Mouse (Mus musculus) heart, embryonic 16.5 days (tissue): ENCODE measurements around the gene Epha5. TPM values are rescaled to one million over a fixed set of nuclear protein-coding genes. Genes with fewer than 3 reads are reported as not detected.
A peak's percentile ranks its signal among the peaks of the same experiment; 100 is the strongest.

Experiments
- ATAC-seq: fragments of 200-750 bp; cut with Nextera tagmentation; replicated peaks from 2 replicates; pipeline ENCODE4 v1.8.0; 2017; ENCODE audit warnings: moderate number of reproducible peaks; ENCODE audit not compliant: insufficient read depth, low FRiP score; ENCODE audit errors: extremely low read depth
- H3K27ac ChIP-seq: fragments of 300-500 bp; sonication (generic); 2 replicates; pipeline ENCODE4 v1.5.1; 2014; ENCODE audit warnings: mild to moderate bottlenecking, low read length, control low read depth, moderate library complexity
- H3K27me3 ChIP-seq: fragments of 300-500 bp; sonication (generic); 2 replicates; pipeline ENCODE4 v1.6.1; 2014; ENCODE audit warnings: low read length, mixed read lengths; ENCODE audit not compliant: control insufficient read depth, insufficient read depth
- H3K36me3 ChIP-seq: fragments of 300-500 bp; sonication (generic); 2 replicates; pipeline ENCODE4 v1.6.1; 2014; ENCODE audit not compliant: control insufficient read depth, insufficient read depth
- H3K4me1 ChIP-seq: fragments of 300-500 bp; sonication (generic); 2 replicates; pipeline ENCODE4 v1.6.1; 2014; ENCODE audit warnings: low read length, mixed read lengths; ENCODE audit not compliant: control insufficient read depth, insufficient read depth
- H3K4me2 ChIP-seq: fragments of 300-500 bp; sonication (generic); 2 replicates; pipeline ENCODE4 v1.6.1; 2014; ENCODE audit warnings: low read depth, mild to moderate bottlenecking, control low read depth, low read length
- H3K4me3 ChIP-seq: fragments of 300-500 bp; sonication (generic); 2 replicates; pipeline ENCODE4 v1.5.1; 2014; ENCODE audit warnings: mild to moderate bottlenecking, control low read depth, low read length
- H3K9ac ChIP-seq: fragments of 300-500 bp; sonication (generic); 2 replicates; pipeline ENCODE4 v1.6.1; 2014; ENCODE audit warnings: low read length, control low read depth
- H3K9me3 ChIP-seq: fragments of 300-500 bp; sonication (generic); replicated peaks from 2 replicates; pipeline ENCODE4 v1.6.1; 2016; ENCODE audit warnings: low read length; ENCODE audit not compliant: control insufficient read depth
- WGBS: fragments of 180-500 bp; shearing (Covaris S2); extraction: QIAGEN DNeasy Blood & Tissue Kit; methylation state at CpG from one replicate; pipeline ENCODE4 v1.1.7; 2014; 5-methylcytosine and 5-hydroxymethylcytosine counted together
- polyA plus RNA-seq: library from polyadenylated mRNA; unstranded; fragments of >200 nt; fragmentation: Nextera tagmentation; extraction: Ambion mirVana; gene quantifications from 2 replicates; pipeline ENCODE4 v1.2.1, GENCODE M21; 2015

Epha5 gene
- polyA plus RNA-seq: 0.45 and 0.76 TPM in 2 replicates

- peak; percentile 94 for ATAC-seq
- H3K27ac ChIP-seq: no peak within 1 kb of the TSS
- peak within 1 kb of the TSS; percentile 68 for H3K9ac ChIP-seq
- H3K9me3 ChIP-seq: no peaks in the 10 kb centered on the region
- under 1% methylated on average over 67 of the region's 67 CpGs for whole genome bisulfite sequencing
- peaks cover 8% of the 10 kb centered on the region for H3K4me1 ChIP-seq
- peak within 1 kb of the TSS; percentile 68 for H3K4me3 ChIP-seq
- H3K36me3 ChIP-seq: no peaks in the 10 kb centered on the region
- peak within 1 kb of the TSS; percentile 98 for H3K4me2 ChIP-seq
- peaks cover 17% of the 10 kb centered on the region for H3K27me3 ChIP-seq
Measured at GRCm38 (mm10) chr5:84417062-84417879, at the start of gene Epha5. TSS of gene Epha5 (minus strand) at chr5:84417382.

GRCm38 (mm10) chr5:84456216-84456615 lies 39.0 kb upstream of the Epha5 start:
- Histone ChIP-seq H3K4me3 (no peak overlapping the region), H3K36me3 (no peaks in the 10 kb centered on the region), H3K9me3 (no peaks in the 10 kb centered on the region), H3K27me3 (no peaks in the 10 kb centered on the region), H3K9ac (no peak overlapping the region), H3K4me2 (no peak overlapping the region), H3K27ac (no peak overlapping the region), H3K4me1 (no peaks in the 10 kb centered on the region)
- 70% methylated on average over 3 of the region's 3 CpGs for WGBS
- ATAC-seq: no peak

DNA sequence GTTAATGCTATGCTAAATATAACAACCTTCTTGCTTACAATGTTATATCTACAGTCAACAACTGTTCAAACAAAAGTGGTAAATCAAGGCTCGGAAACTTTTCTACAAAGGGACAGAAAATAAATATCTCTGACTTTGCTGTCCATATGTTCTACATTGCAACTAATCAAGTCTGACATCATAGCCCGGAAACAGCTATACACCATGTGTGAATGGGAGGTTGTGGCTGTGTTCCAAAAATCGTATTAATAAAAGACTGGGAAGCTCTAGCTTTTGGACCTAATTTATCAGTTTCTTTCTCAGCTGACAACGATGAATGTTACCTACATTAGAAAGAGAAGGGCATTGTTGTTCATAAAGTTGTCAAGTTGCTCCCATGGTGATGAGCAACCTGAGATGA lies 37.5 kb upstream of the Epha5 start:
- no peaks in the 10 kb centered on the region for H3K4me1 ChIP-seq
- no peak overlapping the region for H3K4me2 ChIP-seq
- H3K9me3 ChIP-seq: no peaks in the 10 kb centered on the region
- no peaks in the 10 kb centered on the region for H3K36me3 ChIP-seq
- no peak overlapping the region for H3K27ac ChIP-seq
- H3K9ac ChIP-seq: no peak overlapping the region
- no peak for ATAC-seq
- WGBS: 76% methylated on average over 4 of the region's 4 CpGs
- H3K27me3 ChIP-seq: no peaks in the 10 kb centered on the region
- no peak overlapping the region for H3K4me3 ChIP-seq

GRCm38 (mm10) chr5:84453839-84454238 lies 36.7 kb upstream of the Epha5 start:
- no peak overlapping the region for H3K4me2 ChIP-seq
- no peaks in the 10 kb centered on the region for H3K36me3 ChIP-seq
- no peaks in the 10 kb centered on the region for H3K4me1 ChIP-seq
- no peak overlapping the region for H3K27ac ChIP-seq
- no peaks in the 10 kb centered on the region for H3K27me3 ChIP-seq
- H3K9me3 ChIP-seq: no peaks in the 10 kb centered on the region
- ATAC-seq: no peak
- WGBS: 43% methylated on average over 2 of the region's 2 CpGs
- no peak overlapping the region for H3K4me3 ChIP-seq
- no peak overlapping the region for H3K9ac ChIP-seq

GRCm38 (mm10) chr5:84440232-84440631 lies 23.1 kb upstream of the Epha5 start:
- Histone ChIP-seq H3K9ac (no peak overlapping the region), H3K4me2 (no peak overlapping the region), H3K27me3 (no peaks in the 10 kb centered on the region), H3K9me3 (no peaks in the 10 kb centered on the region), H3K4me3 (no peak overlapping the region), H3K36me3 (no peaks in the 10 kb centered on the region), H3K4me1 (no peaks in the 10 kb centered on the region), H3K27ac (no peak overlapping the region)
- WGBS: 76% methylated on average over 2 of the region's 2 CpGs
- no peak for ATAC-seq

DNA sequence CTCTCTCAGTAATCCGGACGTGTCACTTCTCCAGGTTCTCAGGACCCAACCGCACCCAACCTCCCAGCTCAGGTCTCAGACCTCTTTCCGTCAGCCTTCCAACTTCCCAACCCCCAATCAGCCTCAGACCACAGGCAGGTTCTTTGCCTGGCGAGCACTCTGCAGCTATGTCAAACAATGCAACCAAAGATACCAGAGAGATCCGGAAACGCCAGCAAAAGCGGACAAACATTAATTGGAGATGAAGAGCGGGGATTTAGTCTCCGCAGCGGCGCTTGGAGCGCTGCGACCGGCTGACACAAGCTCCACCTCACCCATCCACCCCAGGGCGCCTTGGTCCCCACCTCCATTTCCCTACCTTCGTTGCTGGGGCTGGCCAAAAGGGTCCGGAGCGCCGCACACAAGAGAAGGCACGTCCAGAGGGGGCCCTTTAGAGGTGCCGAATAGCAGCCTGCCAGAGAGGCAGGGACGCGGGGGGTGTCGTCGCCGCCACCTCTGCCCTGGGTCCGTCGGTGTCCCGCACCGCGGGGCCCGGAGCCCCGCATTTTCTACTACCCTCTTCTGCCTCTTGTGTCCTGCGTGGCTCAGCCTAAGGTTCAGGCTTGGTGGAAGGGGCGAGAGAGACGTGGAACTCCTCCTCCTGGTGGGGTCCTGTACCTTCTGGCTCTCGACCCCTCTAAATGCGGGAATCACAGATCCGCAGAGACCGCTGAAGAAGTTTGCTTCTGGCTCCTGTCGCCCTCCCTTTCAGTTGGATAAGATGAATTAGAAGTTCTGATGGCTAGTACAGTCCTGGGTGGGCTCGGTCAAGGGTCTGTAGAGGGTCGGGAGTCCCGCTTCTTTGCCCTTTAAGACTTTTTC lies 991 bp downstream of the Epha5 start:
- Histone ChIP-seq H3K4me3 (peak overlapping the region; percentile 68), H3K9me3 (no peaks in the 10 kb centered on the region), H3K4me1 (peaks cover 8% of the 10 kb centered on the region), H3K36me3 (no peaks in the 10 kb centered on the region), H3K27ac (no peak overlapping the region), H3K4me2 (peak overlapping the region; percentile 98), H3K9ac (peak overlapping the region; percentile 68), H3K27me3 (peaks cover 17% of the 10 kb centered on the region)
- 1% methylated on average over 45 of the region's 45 CpGs for WGBS
- no peak for ATAC-seq

- Histone ChIP-seq H3K9ac (no peak overlapping the region), H3K36me3 (no peaks in the 10 kb centered on the region), H3K27ac (no peak overlapping the region), H3K4me1 (peaks cover 8% of the 10 kb centered on the region), H3K4me2 (no peak overlapping the region), H3K27me3 (peaks cover 17% of the 10 kb centered on the region), H3K4me3 (no peak overlapping the region), H3K9me3 (no peaks in the 10 kb centered on the region)
- ATAC-seq: no peak
- WGBS: 15% methylated on average over 8 of the region's 8 CpGs
Measured at GRCm38 (mm10) chr5:84414931-84415431, 2.2 kb downstream of the Epha5 start.

GRCm38 (mm10) chr5:84413026-84413425 lies 4.2 kb downstream of the Epha5 start:
- Histone ChIP-seq H3K27ac (no peak overlapping the region), H3K4me1 (peaks cover 8% of the 10 kb centered on the region), H3K4me3 (no peak overlapping the region), H3K9ac (no peak overlapping the region), H3K9me3 (no peaks in the 10 kb centered on the region), H3K36me3 (no peaks in the 10 kb centered on the region), H3K4me2 (no peak overlapping the region), H3K27me3 (peaks cover 13% of the 10 kb centered on the region)
- ATAC-seq: no peak
- 61% methylated on average over 1 of the region's 1 CpGs for WGBS

DNA sequence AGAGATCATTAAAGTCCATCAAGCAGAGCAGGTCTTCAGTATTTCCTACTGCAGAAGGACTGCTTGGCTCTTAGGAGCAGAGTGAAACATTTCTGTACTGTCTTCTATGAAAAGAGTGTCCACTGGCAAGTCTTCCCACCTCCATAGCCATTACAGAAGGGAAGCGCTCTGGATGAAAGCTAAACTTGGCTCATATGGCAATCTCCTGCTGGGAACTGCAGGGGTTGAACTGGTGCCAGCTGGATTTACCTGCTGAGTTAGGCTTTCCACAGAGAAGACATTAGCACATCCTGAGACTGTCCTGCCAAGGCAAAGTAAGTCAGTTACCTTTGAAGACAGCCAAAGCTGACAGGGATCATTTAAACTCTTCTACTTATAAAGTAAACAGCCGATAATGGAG lies 8.8 kb downstream of the Epha5 start:
- H3K4me1 ChIP-seq: no peaks in the 10 kb centered on the region
- H3K9ac ChIP-seq: no peak overlapping the region
- H3K9me3 ChIP-seq: no peaks in the 10 kb centered on the region
- 37% methylated on average over 2 of the region's 2 CpGs for WGBS
- no peaks in the 10 kb centered on the region for H3K36me3 ChIP-seq
- H3K27me3 ChIP-seq: no peaks in the 10 kb centered on the region
- H3K27ac ChIP-seq: no peak overlapping the region
- H3K4me3 ChIP-seq: no peak overlapping the region
- ATAC-seq: no peak
- no peak overlapping the region for H3K4me2 ChIP-seq
